Mouse (Mus musculus) cortical plate, adult 2 months (tissue): ENCODE results near the gene Acsm2.

Source experiments
- CTCF ChIP-seq: fragments of 200-500 bp; IDR thresholded peaks from 2 replicates; pipeline ENCODE4 v1.5.1; 2011; ENCODE audit warnings: mild to moderate bottlenecking, control low read depth, low read length; ENCODE audit not compliant: insufficient read depth; ENCODE audit errors: extremely low read depth
- POLR2A ChIP-seq: fragments of 200-500 bp; IDR thresholded peaks from 2 replicates; pipeline ENCODE4 v1.6.1; 2011; ENCODE audit warnings: mild to moderate bottlenecking, low read length, control low read depth; ENCODE audit not compliant: insufficient read depth; ENCODE audit errors: extremely low read depth

- TF ChIP-seq POLR2A (no peak), CTCF (no peak)
These were observed 27.7 kb upstream of the Acsm2 start for GRCm38 (mm10) chr7:119526486-119526885.
